Mouse (Mus musculus): ENCODE data around the gene Tapbpl. TPM values are rescaled to one million over a fixed set of nuclear protein-coding genes. Genes with fewer than 3 reads are reported as not detected.

Tapbpl gene
- total RNA-seq (2023): 10 to 100 TPM; 11.2 to 13.5 TPM

DNA sequence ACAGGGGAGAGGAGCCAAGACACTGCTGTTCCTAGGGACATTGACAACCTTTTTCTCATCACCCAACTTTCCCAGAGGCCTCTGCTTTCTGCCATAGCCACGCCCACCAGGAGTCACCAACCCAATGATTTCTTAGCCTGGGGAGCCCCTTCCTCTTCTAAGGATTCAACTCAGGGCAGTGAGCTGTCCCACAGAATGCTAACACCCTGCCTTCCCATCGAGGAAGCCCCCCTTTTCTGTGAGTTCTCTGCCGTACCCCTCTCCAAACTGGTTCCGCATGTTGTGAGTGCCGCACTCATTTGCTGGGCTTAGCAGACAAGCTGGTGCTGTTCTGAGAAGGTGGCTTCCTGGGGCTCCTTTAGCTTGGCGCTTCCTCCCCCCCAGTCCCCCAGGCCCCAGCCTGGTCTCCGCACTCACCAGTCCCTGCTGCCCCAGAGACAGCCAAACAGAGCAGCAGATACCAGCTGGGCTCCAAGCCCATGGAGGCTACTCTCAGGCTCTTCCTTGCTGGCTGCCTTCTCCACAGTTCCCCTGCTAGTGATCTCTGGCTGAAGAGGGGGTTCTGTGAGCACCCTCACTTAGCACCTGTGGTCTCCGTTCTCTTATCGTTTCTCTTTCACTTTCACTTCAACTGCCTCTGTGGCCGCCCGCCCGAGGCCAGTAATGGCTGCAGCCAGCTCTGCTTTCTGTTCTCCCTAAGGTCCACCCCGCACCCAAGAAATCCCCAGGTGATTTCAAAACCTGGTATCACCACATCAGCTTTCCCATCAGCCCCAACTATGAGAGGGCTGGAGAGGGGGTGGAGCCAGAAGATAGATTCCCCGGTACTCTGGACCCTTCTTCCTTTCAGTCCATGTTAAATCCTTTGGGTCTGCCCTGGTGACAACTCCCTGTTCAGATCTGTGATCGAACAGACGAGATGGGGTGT lies at the start of gene Tapbpl:
Gene Tapbpl (minus strand): TSS at position 744 of the 928 bp plus-strand sequence.

GRCm38 (mm10) chr6:125236782-125237181 lies 5.1 kb upstream of the Tapbpl start, which contains the start of gene Cd27:
Cd27 (minus strand) TSS chr6:125237010.

GRCm38 (mm10) chr6:125215148-125215954 lies 16.3 kb downstream of the Tapbpl start, which contains the start of gene Vamp1:
Vamp1 (plus strand) TSS chr6:125215551.

GRCm38 (mm10) chr6:125191332-125192015 lies 40.2 kb downstream of the Tapbpl start, which contains the start of the genes Ncapd2 and Mrpl51:
Ncapd2 (minus strand) TSS chr6:125191701.
Mrpl51 (plus strand) TSS chr6:125191801.

Other genes with a start within 250 kb of the Tapbpl start
- not detected for gene Pianp, start 235.2 kb downstream of the Tapbpl start, total RNA-seq (2023)
- gene Zfp384, start 222.7 kb downstream of the Tapbpl start, total RNA-seq (2023): 10 to 100 TPM; 68.3 to 71.3 TPM
- gene Ing4, start 192.1 kb downstream of the Tapbpl start, total RNA-seq (2023): 10 to 100 TPM; 63.2 to 66.2 TPM
- gene Acrbp, start 182.2 kb downstream of the Tapbpl start, total RNA-seq (2023): 10 to 100 TPM; 14.2 to 19.9 TPM
- 10 to 100 TPM; 11.4 to 13.2 TPM for gene Lpar5, start 163.9 kb downstream of the Tapbpl start, total RNA-seq (2023)
- 100 to 1,000 TPM; 177 to 182 TPM for gene Chd4, start 135.9 kb downstream of the Tapbpl start, total RNA-seq (2023)
- 10 to 100 TPM; 17.7 to 18.4 TPM for gene Nop2, start 100.0 kb downstream of the Tapbpl start, total RNA-seq (2023)
- 10 to 100 TPM; 34.7 to 35.5 TPM for gene Iffo1, start 86.6 kb downstream of the Tapbpl start, total RNA-seq (2023)
- 1,000 to 10,000 TPM; 1,411 to 1,465 TPM for gene Gapdh, start 65.4 kb downstream of the Tapbpl start, total RNA-seq (2023)
- gene Ncapd2, start 40.2 kb downstream of the Tapbpl start, total RNA-seq (2023): 100 to 1,000 TPM; 220 to 231 TPM
- 10 to 100 TPM; 54.5 to 57.4 TPM for gene Mrpl51, start 40.1 kb downstream of the Tapbpl start, total RNA-seq (2023)
- gene Vamp1, start 16.3 kb downstream of the Tapbpl start, total RNA-seq (2023): 10 to 100 TPM; 20.0 to 23.2 TPM
- 1 to 10 TPM in 1 of 2 experiments, not detected in 1; 1.7 TPM for gene Cd27, start 5.2 kb upstream of the Tapbpl start, total RNA-seq (2023)
- not detected for gene Tuba3a, start 54.2 kb upstream of the Tapbpl start, total RNA-seq (2023)
- gene Ltbr, start 82.0 kb upstream of the Tapbpl start, total RNA-seq (2023): 10 to 100 TPM; 46.0 to 64.6 TPM
- 10 to 100 TPM; 10.3 to 10.4 TPM for gene Scnn1a, start 88.8 kb upstream of the Tapbpl start, total RNA-seq (2023)
- gene Tnfrsf1a, start 117.5 kb upstream of the Tapbpl start, total RNA-seq (2023): 100 to 1,000 TPM; 235 to 287 TPM
- not detected for gene Plekhg6, start 148.9 kb upstream of the Tapbpl start, total RNA-seq (2023)